ENCODE assay signal across 21 mouse cellular contexts in genomic region chr5:20359021-20359420, GRCm38 (mm10).
"Had no signal": no experiment of that assay in that cellular context is flagged by ENCODE, and none has a peak within 500 bp of the region (broad histone marks: within the 10 kb centered on the region; RNA-seq: fewer than 3 reads in every experiment).

No protein-coding gene starts in this region.

- H3K36me3 ChIP-seq: limb, embryonic 10.5 days; limb, embryonic 13.5 days; liver, embryonic 12.5 days; liver, embryonic 15.5 days; lung, embryonic 15.5 days; midbrain, embryonic 10.5 days; midbrain, embryonic 13.5 days had no signal

- H3K27ac ChIP-seq: limb, embryonic 10.5 days; limb, embryonic 13.5 days; liver, embryonic 12.5 days; liver, embryonic 15.5 days; lung, embryonic 15.5 days; midbrain, embryonic 10.5 days; midbrain, embryonic 13.5 days had no signal

- H3K4me3 ChIP-seq: limb, embryonic 10.5 days; limb, embryonic 13.5 days; liver, embryonic 12.5 days; liver, embryonic 15.5 days; lung, embryonic 15.5 days; megakaryocyte, embryonic 14.5 days; midbrain, embryonic 10.5 days; midbrain, embryonic 13.5 days; myocyte had no signal

- H3K4me2 ChIP-seq: limb, embryonic 13.5 days; liver, embryonic 12.5 days; liver, embryonic 15.5 days; lung, embryonic 15.5 days; midbrain, embryonic 13.5 days had no signal

- DNase-seq: kidney, adult 9 months; kidney, postnatal 14 days; kidney, postnatal 4 days; layer of hippocampus, postnatal 36 days; liver; lung, adult 18-20 months; lung, postnatal 10 days; lung, postnatal 36 days; spleen, adult 18-20 months; thymus, adult 18-20 months; thymus, postnatal 36 days had no signal

- H3K9me3 ChIP-seq: limb, embryonic 10.5 days; limb, embryonic 13.5 days; liver, embryonic 12.5 days; liver, embryonic 15.5 days; lung, embryonic 15.5 days; megakaryocyte, embryonic 14.5 days; midbrain, embryonic 10.5 days; midbrain, embryonic 13.5 days had no signal

- H3K4me1 ChIP-seq: limb, embryonic 10.5 days; limb, embryonic 13.5 days; liver, embryonic 12.5 days; liver, embryonic 15.5 days; lung, embryonic 15.5 days; megakaryocyte, embryonic 14.5 days; midbrain, embryonic 10.5 days had no signal

- ATAC-seq: liver, embryonic 12.5 days; midbrain, embryonic 13.5 days; midbrain, embryonic 16.5 days had no signal

- H3K9ac ChIP-seq: limb, embryonic 13.5 days; liver, embryonic 12.5 days; liver, embryonic 15.5 days; lung, embryonic 15.5 days; midbrain, embryonic 13.5 days had no signal

- H3K27me3 ChIP-seq: limb, embryonic 13.5 days; liver, embryonic 12.5 days; liver, embryonic 15.5 days; lung, embryonic 15.5 days; megakaryocyte, embryonic 14.5 days; midbrain, embryonic 13.5 days had no signal
